Mouse (Mus musculus) left cerebral cortex, postnatal 25 days (tissue): Measurements from ENCODE around the gene Trip6. TPM values are rescaled to one million over a fixed set of nuclear protein-coding genes. Genes with fewer than 3 reads are reported as not detected.
"Not testable (repeated sequence)": the region's sequence is repeated elsewhere in the genome, so short reads cannot be mapped to it uniquely, and the experiment has no call there.

ENCODE experiments used
- DNase-seq, 2 experiments: peaks; one replicate each; pipeline ENCODE4 v3.0.0; 2022; ENCODE audit warnings: low spot score in 2 of 2, mixed read lengths in 1 of 2
- intact Hi-C: fragments of 180-260 bp; cut with DNase I; formaldehyde crosslinking; loops from one replicate; pipeline ENCODE4 v1.15.1; 2025
- microRNA-seq, 2 experiments: library from miRNA; unstranded; fragments of <30 nt; microRNA quantifications; one replicate each; pipeline ENCODE4 v1.2.0; 2022
- total RNA-seq, 2 experiments: library from RNA; stranded (reverse); gene quantifications; 2 replicates each; pipeline ENCODE4 v1.2.3; 2021

Trip6 gene
- total RNA-seq, 2 experiments from 2014 or later = 4.3 to 5.9 TPM

DNA sequence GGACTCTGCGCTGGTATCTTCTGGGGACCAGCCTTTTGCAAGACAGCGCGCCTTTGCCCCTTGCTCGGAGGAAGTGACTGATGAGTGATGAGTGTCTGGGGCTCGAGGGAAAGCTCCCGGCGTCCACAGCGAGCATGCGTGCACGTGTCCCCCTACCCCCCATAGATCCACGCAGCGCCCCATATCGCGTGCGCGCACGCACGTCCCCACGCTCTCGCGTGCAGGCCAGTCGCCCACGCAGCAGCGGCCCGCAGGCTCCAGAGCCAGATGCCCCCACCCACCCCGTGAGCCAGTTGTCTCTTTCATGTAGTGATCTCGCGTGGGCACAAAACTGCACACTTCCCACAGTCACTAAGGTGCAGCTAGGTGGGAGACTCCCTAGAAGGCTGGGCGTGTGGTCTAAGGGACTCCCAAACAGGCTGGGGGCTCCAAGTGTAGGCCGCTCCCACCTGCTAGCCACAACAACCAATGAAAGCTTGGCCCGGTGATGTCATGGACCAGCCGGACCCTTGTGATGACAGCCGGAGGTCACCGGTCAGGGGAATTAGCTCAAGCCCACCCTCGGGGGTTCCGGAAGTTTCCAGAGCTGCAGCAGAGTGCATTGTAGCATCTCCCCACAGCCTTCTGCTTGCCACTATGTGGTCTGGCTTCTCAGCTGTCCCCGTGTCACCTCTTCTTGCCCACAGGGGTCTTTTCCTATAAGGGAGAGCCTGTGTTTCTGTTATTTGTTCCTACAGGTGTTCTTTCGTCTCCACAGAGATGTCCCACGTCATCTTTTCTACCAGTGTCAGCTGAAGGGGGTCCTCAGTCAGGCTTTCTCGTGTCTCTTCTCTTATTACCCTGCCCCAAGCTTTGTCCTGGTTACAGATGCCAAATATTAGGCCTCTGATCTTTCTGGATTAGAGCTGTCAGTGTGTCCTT, 26.9 kb downstream of the Trip6 start, which contains the start of gene Ache:
Gene Ache, plus strand, starts transcription at position 488 of the 921 bp plus-strand sequence.
- intact Hi-C loops = loop anchor here (2.0 kb wide), 2 partner anchors 20 to 164 kb away; partner anchors contain the start of gene Srrt

DNA sequence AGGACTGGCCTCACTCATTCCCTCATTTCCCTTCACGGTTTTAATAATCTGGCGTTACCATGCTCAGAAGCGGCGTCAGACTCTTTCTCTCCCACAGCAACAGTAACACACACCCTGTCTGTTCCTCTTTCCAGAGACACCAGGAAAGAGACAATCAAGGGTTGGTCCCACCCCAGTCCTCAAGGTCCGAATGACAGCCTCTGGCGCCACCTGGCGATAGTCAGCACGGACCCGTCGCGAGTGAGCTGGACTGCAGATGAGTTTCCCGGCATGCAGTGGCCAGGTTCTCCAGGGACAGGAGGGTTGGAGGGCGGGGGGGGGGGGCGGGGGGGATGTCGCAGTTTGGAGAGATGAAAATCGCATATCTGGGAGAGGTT, 27.6 kb downstream of the Trip6 start:
- DNase-seq = peak; percentile 90 to 94
- intact Hi-C loops = loop anchor here (1.0 to 2.0 kb wide), 3 partner anchors 20 to 164 kb away; partner anchors contain the start of gene Srrt

More for the DNA sequence above, 26.9 kb downstream of the Trip6 start, which contains the start of gene Ache:
- DNase-seq = peak; percentile 81 to 88

DNA sequence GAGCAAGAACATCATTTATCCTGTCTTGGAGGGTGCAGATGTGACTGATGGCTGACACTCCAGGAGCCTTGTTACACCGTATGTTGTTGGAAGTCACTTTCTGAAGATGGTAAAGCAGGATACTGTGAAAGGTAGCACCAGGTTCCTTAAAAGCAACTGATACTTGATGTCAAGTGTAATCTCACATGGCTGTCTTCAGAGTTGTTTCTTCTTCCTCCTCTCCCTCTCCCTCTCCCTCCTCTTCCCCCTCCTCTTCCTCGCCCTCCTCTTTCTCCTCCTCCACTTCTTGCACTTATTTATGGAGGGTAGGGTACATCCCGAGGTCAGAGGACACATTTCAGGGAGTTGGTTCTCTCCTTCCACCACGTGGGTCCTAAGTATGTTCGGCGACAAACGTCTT, 28.2 kb downstream of the Trip6 start:
- DNase-seq = no peak
- intact Hi-C loops = loop anchor here (1.0 to 2.0 kb wide), 3 partner anchors 21 to 163 kb away; partner anchors contain the start of gene Srrt

DNA sequence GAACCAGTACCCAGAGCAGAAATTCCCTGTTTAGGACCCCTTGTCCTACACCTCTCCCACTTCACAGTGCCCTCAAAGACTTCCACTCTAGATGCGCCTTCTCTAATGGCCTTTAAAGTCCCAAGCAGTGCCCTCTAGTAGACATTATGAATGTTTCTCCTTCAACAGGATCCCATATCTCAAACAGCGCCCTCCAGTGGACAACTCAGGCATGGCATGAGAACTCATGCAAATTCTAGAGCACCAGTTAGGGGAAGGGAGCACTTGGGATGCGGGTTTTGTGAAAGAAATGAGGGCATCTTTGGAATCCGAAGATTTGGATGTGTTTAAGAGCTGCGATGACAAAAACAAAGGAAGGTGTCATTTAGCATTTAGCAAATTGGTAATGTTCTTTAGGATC, 29.2 kb downstream of the Trip6 start:
- intact Hi-C loops = no loop called here
- no peak for DNase-seq

DNA sequence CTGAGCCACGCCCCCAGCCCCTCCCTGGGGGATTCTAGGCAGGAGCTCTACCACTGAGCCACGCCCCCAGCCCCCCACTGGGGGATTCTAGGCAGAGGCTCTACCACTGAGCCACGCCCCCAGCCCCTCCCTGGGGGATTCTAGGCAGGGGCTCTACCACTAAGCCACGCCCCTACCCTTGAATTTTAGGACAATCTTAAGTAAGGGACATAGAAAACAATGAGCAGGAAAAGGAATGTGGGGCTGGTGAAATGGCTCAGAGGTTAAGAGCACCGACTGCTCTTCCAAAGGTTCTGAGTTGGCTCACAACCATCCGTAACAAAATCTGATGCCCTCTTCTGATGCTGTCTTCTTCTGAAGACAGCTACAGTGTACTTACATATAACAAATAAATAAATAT, 29.8 kb downstream of the Trip6 start:
- intact Hi-C loops, DNase-seq: not testable (repeated sequence)

DNA sequence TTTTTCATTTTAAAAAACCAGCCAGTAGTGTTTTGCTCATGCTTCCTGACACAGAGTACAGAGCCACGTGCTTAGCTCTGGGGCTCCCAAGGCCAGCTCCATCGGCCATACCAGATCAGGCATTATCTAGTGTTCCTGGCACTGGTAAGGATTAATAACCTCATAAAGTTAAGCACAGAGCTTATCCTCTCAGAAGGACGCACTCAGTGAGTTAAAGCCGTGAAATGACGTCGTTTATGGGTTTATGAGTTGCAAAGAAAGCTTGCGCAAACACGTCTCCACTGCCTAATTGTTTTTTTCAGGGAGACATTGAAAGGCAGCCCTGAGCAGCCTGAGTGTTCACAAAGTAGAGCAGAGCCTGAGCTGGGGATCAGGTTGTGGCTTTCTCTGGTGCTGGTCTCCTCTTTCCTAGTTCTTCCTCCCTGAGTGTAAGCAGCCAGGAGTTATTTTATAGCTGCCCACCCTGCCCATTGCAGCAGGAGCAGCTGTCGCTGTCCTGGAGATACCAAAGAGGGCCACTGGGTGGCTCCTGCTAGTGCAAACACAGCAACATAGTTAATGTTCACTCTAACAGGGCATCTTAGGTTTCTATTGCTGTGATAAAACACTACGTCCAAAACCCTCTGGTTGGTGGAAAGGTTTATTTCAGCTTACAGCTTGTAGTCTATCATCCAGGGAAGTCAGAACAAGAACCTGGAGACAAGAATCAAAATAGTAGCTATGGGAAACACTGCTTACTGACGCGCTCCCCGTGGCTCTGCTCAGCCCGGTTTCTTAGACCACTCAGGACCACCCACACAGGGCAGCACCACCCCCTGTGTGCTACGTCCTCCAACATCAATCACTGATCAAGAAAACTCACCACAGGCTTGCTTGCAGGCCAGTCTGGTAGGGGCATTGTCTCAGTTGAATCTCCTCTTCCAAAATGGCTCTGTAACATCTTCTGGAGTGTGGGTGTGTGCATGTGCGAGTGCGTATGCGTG, 36.6 kb downstream of the Trip6 start:
- intact Hi-C loops = no loop called here
- DNase-seq = no peak

DNA sequence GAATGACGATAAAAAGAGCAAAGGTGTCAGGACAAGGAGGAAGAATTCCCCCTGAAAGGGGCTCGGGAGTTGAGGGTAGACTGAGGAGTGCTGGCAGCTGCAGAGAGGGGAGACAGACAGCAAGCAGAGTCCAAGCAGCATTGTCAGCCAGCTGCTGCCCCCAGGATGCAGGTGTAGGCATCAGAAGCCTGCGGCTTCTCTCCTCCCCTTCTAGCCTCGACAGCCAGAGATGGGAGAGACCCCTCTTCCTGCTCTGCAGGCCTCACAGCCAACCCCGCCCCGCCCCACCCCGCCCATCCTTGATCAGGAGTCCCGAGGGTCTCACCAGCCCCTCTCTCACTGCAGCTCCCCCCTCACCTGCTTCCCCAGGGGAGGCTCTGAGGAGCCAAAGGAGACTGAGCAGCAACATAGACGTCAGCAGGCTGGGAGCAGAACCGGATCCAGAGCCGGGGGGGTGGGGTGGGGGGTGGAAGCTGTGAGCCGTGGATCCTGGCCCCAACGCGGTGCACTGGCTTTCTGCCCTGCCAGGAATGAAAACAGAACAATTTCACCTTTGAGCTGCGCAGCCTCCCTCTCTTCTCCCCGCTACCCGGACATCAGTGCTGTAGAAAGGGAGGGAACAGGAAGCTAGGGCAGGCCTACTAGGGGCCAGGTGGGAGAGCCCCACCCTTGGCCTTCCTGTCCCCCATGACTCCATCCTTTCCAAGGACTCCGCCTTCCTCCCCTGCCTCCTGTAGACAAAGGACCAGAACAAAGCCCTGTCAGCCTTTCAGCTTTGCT, 45.9 kb downstream of the Trip6 start:
- no peak for DNase-seq

DNA sequence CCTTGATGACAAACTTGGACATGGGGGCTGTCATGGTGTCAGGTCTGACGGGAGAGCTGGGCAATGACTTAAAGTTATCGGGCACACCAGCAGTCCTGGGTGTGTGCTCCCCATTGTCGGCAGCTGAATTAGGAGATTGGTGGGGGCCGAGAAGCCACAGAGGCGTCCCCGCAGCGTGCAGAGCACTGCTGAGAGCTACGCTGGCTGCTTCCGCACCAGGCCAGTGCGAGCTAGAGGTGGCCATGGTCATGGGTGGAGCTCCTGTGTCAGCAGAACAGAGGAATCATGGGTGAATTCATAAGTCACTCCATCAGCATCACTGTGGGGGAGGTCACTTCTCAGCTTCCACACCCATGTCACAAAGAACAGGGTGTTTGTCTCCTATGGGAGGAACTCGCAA, 49.4 kb downstream of the Trip6 start:
- DNase-seq = no peak
- intact Hi-C loops = no loop called here

More for the DNA sequence above, 45.9 kb downstream of the Trip6 start:
- intact Hi-C loops = no loop called here

DNA sequence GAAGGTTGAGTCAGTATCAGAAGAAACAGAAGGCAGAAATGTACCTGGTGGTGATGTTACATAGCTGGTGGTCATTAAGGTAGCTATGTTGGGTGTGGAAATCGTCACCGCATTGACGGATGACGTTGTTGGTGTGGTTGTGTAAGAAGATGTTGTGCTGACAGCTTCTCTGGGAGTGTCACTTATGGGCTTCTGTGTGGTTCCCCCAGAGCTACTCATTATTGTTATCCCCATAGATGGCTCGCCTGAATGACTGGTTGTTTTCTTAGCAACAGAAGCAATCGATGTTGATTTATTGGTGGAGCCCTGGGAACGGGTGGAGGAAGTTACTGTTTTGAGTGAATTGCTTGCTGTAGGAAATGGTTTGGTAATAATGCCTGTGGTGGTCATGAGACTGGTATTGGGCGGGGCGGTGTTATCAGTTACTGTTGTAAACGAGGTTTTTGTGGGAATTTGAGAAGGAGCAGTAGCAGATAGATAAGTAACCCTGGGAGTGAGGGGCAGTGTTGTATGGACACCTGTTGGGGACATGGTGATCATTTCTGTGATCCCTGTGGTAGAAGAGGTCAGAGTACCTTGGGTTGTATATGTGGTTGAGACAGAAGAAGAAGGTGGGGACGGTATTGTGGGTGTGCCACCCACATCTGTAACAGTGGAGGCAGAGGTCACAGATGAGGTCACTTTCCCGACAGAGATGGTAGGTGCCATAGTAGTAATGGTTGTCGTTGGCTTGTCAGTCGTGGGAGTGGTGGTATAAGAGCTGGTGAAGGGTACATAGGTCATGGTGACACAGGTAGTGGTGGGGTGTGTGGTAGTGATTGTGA, 50.1 kb downstream of the Trip6 start:
- intact Hi-C loops = no loop called here

More for the DNA sequence above, 50.1 kb downstream of the Trip6 start:
- DNase-seq = no peak

Small RNA genes lying within 50 kb of the gene (microRNA-seq; reads per million reads assigned to microRNA genes)
- 2.7 to 7.1 reads per million in 2 experiments for gene Mir7036
- gene Mir8116 = 0 reads per million in 2 experiments

Other genes starting within 250 kb of the Trip6 start
- gene Serpine1, start 242.1 kb downstream of the Trip6 start, total RNA-seq = under 1 TPM; 0.55 to 0.99 TPM
- 1 to 10 TPM; 3.0 to 3.9 TPM for gene Trim56, start 198.2 kb downstream of the Trip6 start, total RNA-seq
- not detected for gene Muc3, start 165.1 kb downstream of the Trip6 start, total RNA-seq
- 1 to 10 TPM; 3.0 to 3.1 TPM for gene Muc3a, start 102.0 kb downstream of the Trip6 start, total RNA-seq
- gene Ache, start 26.9 kb downstream of the Trip6 start, total RNA-seq = 10 to 100 TPM; 54.9 to 63.3 TPM
- gene Ufsp1, start 19.8 kb downstream of the Trip6 start, total RNA-seq = 10 to 100 TPM in 1 of 2 experiments, 1 to 10 TPM in 1; 9.8 to 13.3 TPM
- gene Srrt, start 6.7 kb downstream of the Trip6 start, total RNA-seq = 100 to 1,000 TPM; 176 to 178 TPM
- 10 to 100 TPM; 21.3 to 23.2 TPM for gene Slc12a9, start 19.2 kb upstream of the Trip6 start, total RNA-seq
- gene Ephb4, start 35.7 kb upstream of the Trip6 start, total RNA-seq = 1 to 10 TPM; 5.2 to 5.5 TPM
- under 1 TPM; 0.16 to 0.32 TPM for gene Zan, start 162.7 kb upstream of the Trip6 start, total RNA-seq
- gene Pop7, start 188.1 kb upstream of the Trip6 start, total RNA-seq = 10 to 100 TPM; 30.2 to 37.0 TPM
- gene Gigyf1, start 204.1 kb upstream of the Trip6 start, total RNA-seq = 10 to 100 TPM; 39.9 to 48.6 TPM
- not detected for gene Epo, start 218.8 kb upstream of the Trip6 start, total RNA-seq
- 100 to 1,000 TPM; 662 to 684 TPM for gene Gnb2, start 219.1 kb upstream of the Trip6 start, total RNA-seq
- 100 to 1,000 TPM; 109 to 118 TPM for gene Actl6b, start 239.1 kb upstream of the Trip6 start, total RNA-seq